Mouse (Mus musculus): ENCODE data around the gene Rpap2. TPM values are rescaled to one million over a fixed set of nuclear protein-coding genes. Genes with fewer than 3 reads are reported as not detected.

The Rpap2 gene
- total and polyA plus RNA-seq, 3 experiments = 24.3 to 38.1 (median 28.3) TPM

- DNase-seq (ENCODE audit: extremely low read depth) = peak; percentile 75
- H3K4me2 ChIP-seq (ENCODE audit: insufficient read depth, low read depth, poor library complexity, severe bottlenecking) = no peak overlapping the region
- peaks cover 43 to 76% of the 10 kb centered on the region in 2 experiments for H3K36me3 ChIP-seq (replicated peaks in 1 of 2; ENCODE audit: control insufficient read depth in 1 of 2, insufficient read depth in 1 of 2, low read length in 1 of 2)
- H3K27ac ChIP-seq (ENCODE audit: insufficient read depth, low read depth) = no peak overlapping the region
- no peaks in the 10 kb centered on the region for H3K27me3 ChIP-seq (replicated peaks)
- dilution Hi-C loops (cut with MboI; ENCODE audit: extremely low pct_ligation_motif_present, extremely low pct_unique_long_range_greater_than_20kb, low sequenced_read_pairs) = no loop called here
- H3K9ac ChIP-seq (ENCODE audit: insufficient read depth, low read depth) = no peak overlapping the region
- H3K79me2 ChIP-seq (replicated peaks; ENCODE audit: control insufficient read depth, extremely low read depth, insufficient read depth, poor library complexity, severe bottlenecking) = no peaks in the 10 kb centered on the region
- in situ Hi-C loops (cut with MboI; ENCODE audit: low pct_ligation_motif_present, low pct_unique_long_range_greater_than_20kb, low sequenced_read_pairs) = loop anchor here (25.0 kb wide), 1 partner anchor 276 kb away; the partner anchor contains the start of gene Evi5
- no peaks in the 10 kb centered on the region for H3K9me3 ChIP-seq (replicated peaks; ENCODE audit: low read length)
- peaks cover 0 to 3% of the 10 kb centered on the region in 2 experiments; a peak in 1 of 4 replicates for H3K4me1 ChIP-seq (ENCODE audit: control insufficient read depth in 1 of 2, insufficient read depth in 2 of 2)
- no peak overlapping the region for H3K4me3 ChIP-seq (replicated peaks in 1 of 3; ENCODE audit: low read depth in 2 of 3, low read length in 2 of 3, poor library complexity in 1 of 3)
- no peak for TF ChIP-seq GABPA (IDR thresholded peaks at IDR 0.05; ENCODE audit: insufficient replicate concordance, low read depth, low read length)
- 0 out of 2 replicates have a peak, but pooled peaks have one; percentile 36 for TF ChIP-seq E2F4 (IDR thresholded peaks at IDR 0.05; ENCODE audit: insufficient replicate concordance, low read depth, low read length)
- peak; percentile 94 to 95 for TF ChIP-seq CTCF (conservative IDR thresholded peaks at IDR 0.05 in 1 of 2, IDR thresholded peaks at IDR 0.05 in 1 of 2; ENCODE audit: low read depth in 2 of 2, low read length in 2 of 2)
- no peak for TF ChIP-seq MAX (IDR thresholded peaks at IDR 0.05; ENCODE audit: low read length)
- TF ChIP-seq ZC3H11A (IDR thresholded peaks at IDR 0.05; ENCODE audit: low read depth, low read length) = peak; percentile 79
- TF ChIP-seq ELF1 (IDR thresholded peaks at IDR 0.05; ENCODE audit: low read depth, low read length) = no peak
- no peak for TF ChIP-seq MAFK (IDR thresholded peaks at IDR 0.05; ENCODE audit: insufficient replicate concordance, low read length)
- TF ChIP-seq NELFE (IDR thresholded peaks at IDR 0.05; ENCODE audit: low read depth, low read length) = no peak
- no peak for TF ChIP-seq MAZ (IDR thresholded peaks at IDR 0.05; ENCODE audit: low read depth, low read length)
- no peak for TF ChIP-seq RCOR1 (conservative IDR thresholded peaks at IDR 0.05; ENCODE audit: low read depth, low read length)
- TF ChIP-seq ZKSCAN1 (IDR thresholded peaks at IDR 0.05; ENCODE audit: borderline replicate concordance, low read depth, low read length) = no peak
- no peak for TF ChIP-seq ZMIZ1 (IDR thresholded peaks at IDR 0.05; ENCODE audit: low read depth, low read length)
- TF ChIP-seq PAX5 (IDR thresholded peaks at IDR 0.05; ENCODE audit: low read length) = no peak
- no peak for TF ChIP-seq NRF1 (IDR thresholded peaks at IDR 0.05; ENCODE audit: low read depth, low read length)
- no peak for TF ChIP-seq USF2 (conservative IDR thresholded peaks at IDR 0.05; ENCODE audit: low read depth, low read length)
- TF ChIP-seq POLR2A (IDR thresholded peaks at IDR 0.05; ENCODE audit: low read depth, low read length) = no peak
- TF ChIP-seq USF1 (IDR thresholded peaks at IDR 0.05; ENCODE audit: low read depth, low read length) = no peak
- TF ChIP-seq IRF4 (IDR thresholded peaks at IDR 0.05; ENCODE audit: low read depth, low read length) = 0 out of 2 replicates have a peak, but pooled peaks have one; percentile 22
- no peak for TF ChIP-seq SIN3A (IDR thresholded peaks at IDR 0.05; ENCODE audit: low read length)
- TF ChIP-seq TCF12 (IDR thresholded peaks at IDR 0.05; ENCODE audit: low read depth, low read length) = no peak
- no peak for TF ChIP-seq UBTF (IDR thresholded peaks at IDR 0.05; ENCODE audit: low read depth, low read length)
- TF ChIP-seq POLR2AphosphoS2 (IDR thresholded peaks at IDR 0.05; ENCODE audit: low read depth, low read length) = no peak
- TF ChIP-seq JUND (conservative IDR thresholded peaks at IDR 0.05; ENCODE audit: low read depth, low read length) = no peak; the same call in 1 of the 2 replicates
- no peak for TF ChIP-seq ETS1 (conservative IDR thresholded peaks at IDR 0.05; ENCODE audit: low read depth, low read length)
- no peak for TF ChIP-seq EP300 (IDR thresholded peaks at IDR 0.05; ENCODE audit: low read length)
- no peak for TF ChIP-seq JUN (IDR thresholded peaks at IDR 0.05; ENCODE audit: insufficient read depth, low read depth, low read length)
- TF ChIP-seq ZNF384 (IDR thresholded peaks at IDR 0.05; ENCODE audit: low read depth, low read length) = no peak
- TF ChIP-seq CHD2 (IDR thresholded peaks at IDR 0.05; ENCODE audit: low read length) = no peak
- no peak for TF ChIP-seq MXI1 (IDR thresholded peaks at IDR 0.05; ENCODE audit: low read depth, low read length)
- TF ChIP-seq MEF2A (IDR thresholded peaks at IDR 0.05; ENCODE audit: borderline replicate concordance, low read depth, low read length) = no peak
- TF ChIP-seq CHD1 (IDR thresholded peaks at IDR 0.05; ENCODE audit: low read depth, low read length) = no peak
- peak; percentile 91 for TF ChIP-seq RAD21 (IDR thresholded peaks at IDR 0.05; ENCODE audit: low read depth, low read length)
- TF ChIP-seq MYC (IDR thresholded peaks at IDR 0.05; ENCODE audit: low read depth, low read length) = no peak
- TF ChIP-seq TBP (conservative IDR thresholded peaks at IDR 0.05; ENCODE audit: low read depth, low read length) = no peak
- peak; percentile 86 for TF ChIP-seq SMC3 (IDR thresholded peaks at IDR 0.05; ENCODE audit: low read depth, low read length)
- TF ChIP-seq HCFC1 (IDR thresholded peaks at IDR 0.05; ENCODE audit: low read depth, low read length) = no peak
- no peak for TF ChIP-seq KAT2A (IDR thresholded peaks at IDR 0.05; ENCODE audit: insufficient replicate concordance, low read length)
- no peak for TF ChIP-seq BHLHE40 (IDR thresholded peaks at IDR 0.05; ENCODE audit: low read depth, low read length)
Measured at GRCm38 (mm10) chr5:107611224-107611623, 14.1 kb downstream of the Rpap2 start.
